Mouse (Mus musculus) lung, postnatal 0 days (tissue): ENCODE data around the gene Fnbp1l.

Source experiments
- CTCF ChIP-seq: IDR thresholded peaks from 2 replicates; pipeline ENCODE4 v1.5.1; 2016; ENCODE audit warnings: antibody characterized with exemption, mild to moderate bottlenecking
- EP300 ChIP-seq: IDR thresholded peaks from 2 replicates; pipeline ENCODE4 v1.6.1; 2016; ENCODE audit warnings: antibody characterized with exemption, mild to moderate bottlenecking, control low read depth

- TF ChIP-seq CTCF, result no peak
- no peak for TF ChIP-seq EP300
Observed at GRCm38 (mm10) chr3:122497871-122498270, 121.6 kb downstream of the Fnbp1l start.
